Mouse (Mus musculus): ENCODE measurements at regions not wholly inside any gene's neighbourhood (a gene's known extent, or its start where the extent isn't known, plus 50 kb on each side); places are given as distances from the start of the nearest gene placed in this dataset.

- TF ChIP-seq CTCF (IDR thresholded peaks at IDR 0.05; ENCODE audit: low read depth) = no peak
- no peak for TF ChIP-seq EP300 (IDR thresholded peaks at IDR 0.05; ENCODE audit: low read depth)
Observed at GRCm38 (mm10) chr17:79976518-79977100, 80.7 kb upstream of the Atl2 start.
